Mouse (Mus musculus) forebrain, embryonic 11.5 days (tissue): ENCODE measurements around the gene Zfp987. TPM values are rescaled to one million over a fixed set of nuclear protein-coding genes. Genes with fewer than 3 reads are reported as not detected.
"Not testable (repeated sequence)": the region's sequence is repeated elsewhere in the genome, so short reads cannot be mapped to it uniquely, and the experiment has no call there.

Experiments
- ATAC-seq: fragments of 200-750 bp; cut with Nextera tagmentation; replicated peaks from 2 replicates; pipeline ENCODE4 v1.8.0; 2017; ENCODE audit warnings: moderate TSS enrichment; ENCODE audit not compliant: low FRiP score
- DNase-seq: peaks from one replicate; pipeline ENCODE4 v3.0.0-alpha.2; 2017; ENCODE audit warnings: low spot score
- H3K27ac ChIP-seq: fragments of 300-500 bp; sonication (generic); 2 replicates; pipeline ENCODE4 v1.5.1; 2014; ENCODE audit warnings: low read depth, low read length
- H3K27me3 ChIP-seq: fragments of 300-500 bp; sonication (generic); 2 replicates; pipeline ENCODE4 v1.6.1; 2014; ENCODE audit warnings: mild to moderate bottlenecking, low read length, mixed read lengths; ENCODE audit not compliant: control insufficient read depth, insufficient read depth
- H3K36me3 ChIP-seq: fragments of 300-500 bp; sonication (generic); 2 replicates; pipeline ENCODE4 v1.6.1; 2014; ENCODE audit warnings: mild to moderate bottlenecking, low read length, moderate library complexity, mixed read lengths; ENCODE audit not compliant: control insufficient read depth, insufficient read depth
- H3K4me1 ChIP-seq: fragments of 300-500 bp; sonication (generic); replicated peaks from 2 replicates; pipeline ENCODE4 v1.6.1; 2014; ENCODE audit warnings: low read length, mixed read lengths; ENCODE audit not compliant: control insufficient read depth, insufficient read depth
- H3K4me2 ChIP-seq: fragments of 300-500 bp; sonication (generic); 2 replicates; pipeline ENCODE4 v1.6.1; 2014; ENCODE audit warnings: low read depth, mild to moderate bottlenecking, low read length, moderate library complexity, mixed read lengths; ENCODE audit not compliant: severe bottlenecking
- H3K4me3 ChIP-seq: fragments of 300-500 bp; sonication (generic); 2 replicates; pipeline ENCODE4 v1.5.1; 2014; ENCODE audit warnings: low read depth, low read length
- H3K9ac ChIP-seq: fragments of 300-500 bp; sonication (generic); 2 replicates; pipeline ENCODE4 v1.6.1; 2014; ENCODE audit warnings: low read length
- H3K9me3 ChIP-seq: fragments of 300-500 bp; sonication (generic); 2 replicates; pipeline ENCODE4 v1.6.1; 2016; ENCODE audit warnings: low read length, mixed read lengths; ENCODE audit not compliant: control insufficient read depth
- WGBS: fragments of 180-500 bp; shearing (Covaris S2); extraction: QIAGEN DNeasy Blood & Tissue Kit; methylation state at CpG from one replicate; pipeline ENCODE4 v1.1.7; 2014; 5-methylcytosine and 5-hydroxymethylcytosine counted together
- polyA plus RNA-seq: library from polyadenylated mRNA; unstranded; fragments of >200 nt; fragmentation: Nextera tagmentation; extraction: Ambion mirVana; gene quantifications from 2 replicates; pipeline ENCODE4 v1.2.1, GENCODE M21; 2014

The Zfp987 gene
- 0.12 TPM in 1 of 2 replicates, not detected in the other for polyA plus RNA-seq

DNA sequence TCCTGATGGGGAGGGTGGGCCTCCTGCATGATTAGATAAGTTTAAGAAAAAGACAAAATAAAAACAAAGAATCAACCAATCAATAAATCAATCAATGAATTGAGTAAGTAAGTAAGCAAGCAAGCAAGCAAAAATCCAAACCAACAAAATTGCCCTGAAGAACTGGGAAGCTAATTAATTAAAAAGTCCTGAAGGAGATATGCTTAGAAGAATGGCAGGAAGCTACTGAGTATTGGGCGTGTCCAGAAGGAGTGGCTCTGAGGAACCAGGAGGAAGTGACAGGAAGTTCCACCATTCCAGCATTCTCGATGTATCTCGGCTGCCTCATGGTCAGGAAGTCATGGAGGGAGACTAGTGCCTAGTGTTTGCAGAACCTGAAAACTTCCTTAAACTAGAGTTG is at the start of gene Zfp987:
TSS of gene Zfp987 (plus strand) at position 301 of the 400 bp plus-strand sequence.
- H3K9me3 ChIP-seq, H3K4me2 ChIP-seq, ATAC-seq, H3K27me3 ChIP-seq, H3K9ac ChIP-seq, H3K4me3 ChIP-seq, H3K4me1 ChIP-seq, DNase-seq, H3K36me3 ChIP-seq, H3K27ac ChIP-seq: not testable (repeated sequence)
- WGBS = 86% methylated on average over 1 of the region's 3 CpGs

DNA sequence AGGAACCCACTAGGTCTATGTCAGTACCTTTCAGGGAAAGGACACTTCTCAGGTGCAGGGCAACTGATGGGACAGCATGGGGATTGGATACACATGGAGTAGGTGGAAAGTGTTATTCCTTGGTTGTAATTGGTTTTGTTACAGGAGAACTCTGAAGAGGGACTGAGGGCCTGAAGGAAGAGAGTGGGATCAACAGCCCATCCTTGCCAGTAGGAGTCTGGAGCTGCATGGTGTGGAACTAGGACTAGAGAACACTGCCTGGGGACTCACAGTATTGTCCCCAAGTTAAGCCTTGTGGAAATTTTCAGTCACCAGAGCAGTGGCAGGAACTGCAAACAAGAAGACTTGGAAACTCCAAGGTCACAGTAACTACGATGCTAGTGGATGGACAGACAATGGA is 44.6 kb upstream of the Zfp987 start:
- H3K27ac ChIP-seq, H3K4me1 ChIP-seq, H3K4me2 ChIP-seq, H3K27me3 ChIP-seq, DNase-seq, ATAC-seq, H3K36me3 ChIP-seq, H3K9ac ChIP-seq, H3K4me3 ChIP-seq, H3K9me3 ChIP-seq: not testable (repeated sequence)
- 94% methylated on average over 1 of the region's 1 CpGs for WGBS

DNA sequence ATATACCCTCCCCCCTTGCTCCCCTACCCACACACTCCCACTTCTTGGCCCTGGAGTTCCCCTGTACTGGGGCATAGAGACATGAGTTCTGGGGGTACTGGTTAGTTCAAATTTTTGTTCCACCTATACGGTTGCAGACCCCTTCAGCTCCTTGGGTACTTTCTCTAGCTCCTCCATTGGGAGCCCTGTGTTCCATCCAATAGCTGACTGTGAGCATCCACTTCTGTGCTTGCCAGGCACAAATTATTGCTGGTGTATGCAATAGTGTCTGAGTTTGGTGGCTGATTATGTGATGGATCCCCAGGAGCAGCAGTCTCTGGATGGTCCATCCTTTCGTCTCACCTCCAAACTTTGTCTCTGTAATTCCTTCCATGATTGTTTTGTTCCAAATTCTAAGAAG is 43.7 kb upstream of the Zfp987 start:
- WGBS = 88% methylated on average over 2 of the region's 2 CpGs
- not testable (repeated sequence) for H3K27me3 ChIP-seq, H3K4me3 ChIP-seq, H3K9me3 ChIP-seq, H3K27ac ChIP-seq, DNase-seq, H3K4me1 ChIP-seq, ATAC-seq, H3K4me2 ChIP-seq, H3K9ac ChIP-seq, H3K36me3 ChIP-seq

DNA sequence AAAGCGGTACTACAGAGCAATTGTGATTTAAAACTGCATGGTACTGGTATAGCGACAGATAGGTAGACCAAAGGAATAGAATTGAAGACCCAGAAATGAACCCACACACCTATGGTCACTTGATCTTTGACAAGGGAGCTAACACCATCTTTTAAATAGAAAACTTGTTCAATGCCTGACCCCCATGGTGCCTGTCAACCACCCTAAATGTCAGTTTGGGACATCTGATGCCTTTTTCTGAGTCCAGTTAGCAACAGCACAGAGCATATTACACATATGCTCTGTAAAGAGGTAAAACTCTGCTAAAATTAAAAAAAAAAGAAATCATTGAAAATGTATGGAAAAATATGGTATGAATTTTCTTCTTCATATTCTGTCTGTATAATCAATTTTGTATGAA is 41.8 kb upstream of the Zfp987 start:
- no peak overlapping the region for H3K27ac ChIP-seq
- DNase-seq (peak; percentile 5), ATAC-seq (no peak)
- peaks cover 6% of the 10 kb centered on the region; the same call in 1 of the 2 replicates for H3K9me3 ChIP-seq
- H3K36me3 ChIP-seq = no peaks in the 10 kb centered on the region
- H3K4me2 ChIP-seq = no peak overlapping the region
- H3K27me3 ChIP-seq = no peaks in the 10 kb centered on the region
- 72% methylated on average over 2 of the region's 2 CpGs for WGBS
- no peaks in the 10 kb centered on the region for H3K4me1 ChIP-seq
- H3K4me3 ChIP-seq = no peak overlapping the region
- H3K9ac ChIP-seq = no peak overlapping the region

DNA sequence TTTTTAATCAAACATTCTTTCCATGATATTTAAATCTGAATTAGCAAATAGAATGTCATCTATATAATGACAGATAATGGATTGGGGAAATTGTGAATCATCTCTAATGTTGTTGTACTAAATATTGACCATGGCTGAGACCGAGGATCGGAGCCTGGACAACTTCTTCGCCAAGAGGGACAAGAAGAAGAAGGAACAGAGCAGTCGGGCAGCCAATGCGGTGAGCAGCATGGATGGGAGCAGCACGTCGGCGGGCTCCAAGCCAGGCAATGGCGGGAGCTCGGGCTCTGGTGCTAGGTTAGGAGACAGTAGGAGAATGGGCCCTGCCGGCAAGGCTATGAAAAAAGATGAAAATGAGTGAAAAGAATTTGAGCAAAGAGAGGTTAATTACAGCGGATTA is 38.5 kb upstream of the Zfp987 start:
- H3K4me2 ChIP-seq, H3K4me3 ChIP-seq, H3K36me3 ChIP-seq, H3K9me3 ChIP-seq, ATAC-seq, H3K27ac ChIP-seq, H3K27me3 ChIP-seq, H3K4me1 ChIP-seq, H3K9ac ChIP-seq: not testable (repeated sequence)
- peak; percentile 37 for DNase-seq
- 95% methylated on average over 12 of the region's 12 CpGs for WGBS

DNA sequence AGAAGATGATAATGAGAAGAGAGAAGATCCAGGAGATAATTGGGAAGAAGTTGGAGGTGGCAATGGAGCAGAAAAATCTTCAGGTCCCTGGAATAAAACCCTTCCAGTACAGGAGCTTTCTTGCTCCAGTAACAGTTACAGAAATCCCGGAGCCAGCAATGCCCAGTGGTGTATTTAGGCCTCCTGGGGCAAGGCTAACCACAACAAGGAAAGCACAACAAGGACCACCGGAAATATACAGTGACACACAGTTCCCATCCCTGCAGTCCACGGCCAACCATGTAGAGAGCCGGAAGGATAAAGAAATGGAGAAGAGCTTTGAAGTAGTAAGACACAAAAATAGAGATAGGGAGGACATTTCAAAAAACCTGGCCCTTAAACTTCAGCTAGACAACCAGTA is 38.0 kb upstream of the Zfp987 start:
- H3K9ac ChIP-seq, H3K4me3 ChIP-seq, H3K4me1 ChIP-seq, H3K27ac ChIP-seq, H3K4me2 ChIP-seq, H3K9me3 ChIP-seq, H3K36me3 ChIP-seq, ATAC-seq, H3K27me3 ChIP-seq: not testable (repeated sequence)
- peak; percentile 37 for DNase-seq
- 93% methylated on average over 4 of the region's 4 CpGs for WGBS

DNA sequence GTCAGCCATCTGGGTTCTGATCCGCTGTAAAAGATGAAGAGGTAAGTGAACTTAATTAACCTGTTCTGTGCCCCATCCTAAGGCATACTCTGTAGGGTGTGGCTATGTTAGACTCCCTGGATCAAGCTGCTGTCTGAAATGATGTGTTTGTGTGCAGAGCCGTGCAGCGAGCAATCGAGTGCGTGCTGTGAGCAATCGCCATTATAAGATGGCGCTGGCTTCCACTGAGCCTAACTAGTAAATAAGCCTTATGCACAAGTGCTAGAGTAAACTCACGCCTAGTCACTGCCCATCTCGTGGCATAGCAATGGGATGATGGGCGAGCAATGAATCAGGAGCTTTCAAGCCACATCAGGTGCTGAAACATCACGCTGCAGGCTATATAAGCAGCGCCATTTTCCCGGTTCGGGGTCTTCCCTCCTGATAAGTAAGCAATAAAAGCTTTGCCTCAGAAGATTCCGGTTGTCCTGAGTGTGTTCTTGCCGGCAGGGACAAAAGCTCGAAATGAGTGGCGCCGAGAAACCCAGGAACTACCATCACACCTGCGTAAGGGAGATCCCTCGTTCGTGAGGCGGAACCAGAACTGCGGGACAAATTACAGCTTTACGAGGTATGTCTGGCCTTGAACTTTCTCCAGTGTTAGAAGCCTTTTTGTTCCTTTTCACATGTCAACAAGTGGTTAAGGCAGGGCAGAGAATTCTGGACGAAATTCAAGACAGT is 37.0 kb upstream of the Zfp987 start:
- peak; percentile 38 for DNase-seq
- ATAC-seq, H3K27me3 ChIP-seq, H3K4me2 ChIP-seq, H3K9me3 ChIP-seq, H3K9ac ChIP-seq, H3K4me3 ChIP-seq, H3K36me3 ChIP-seq, H3K4me1 ChIP-seq, H3K27ac ChIP-seq: not testable (repeated sequence)
- 92% methylated on average over 25 of the region's 26 CpGs for WGBS

DNA sequence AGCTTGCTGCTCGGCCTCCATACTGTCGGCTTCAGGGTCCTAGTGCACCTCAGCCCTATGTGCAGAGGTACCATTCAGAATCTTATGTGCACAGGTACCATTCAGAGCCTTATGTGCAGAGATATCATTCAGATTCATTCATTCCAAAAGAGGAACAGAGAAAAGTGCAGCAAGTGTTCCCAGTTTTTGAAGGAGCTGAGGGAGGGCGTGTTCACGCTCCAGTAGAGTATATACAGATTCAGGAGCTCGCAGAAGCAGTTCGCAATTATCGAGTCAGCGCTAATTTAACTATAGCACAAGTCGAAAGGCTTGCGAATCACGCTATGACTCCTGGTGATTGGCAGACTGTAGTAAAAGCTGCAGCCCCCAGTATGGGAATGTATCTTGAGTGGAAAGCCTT is 36.0 kb upstream of the Zfp987 start:
- H3K27me3 ChIP-seq, H3K9ac ChIP-seq, H3K36me3 ChIP-seq, H3K4me2 ChIP-seq, H3K4me1 ChIP-seq, DNase-seq, H3K4me3 ChIP-seq, H3K9me3 ChIP-seq, H3K27ac ChIP-seq, ATAC-seq: not testable (repeated sequence)
- 92% methylated on average over 10 of the region's 11 CpGs for WGBS

DNA sequence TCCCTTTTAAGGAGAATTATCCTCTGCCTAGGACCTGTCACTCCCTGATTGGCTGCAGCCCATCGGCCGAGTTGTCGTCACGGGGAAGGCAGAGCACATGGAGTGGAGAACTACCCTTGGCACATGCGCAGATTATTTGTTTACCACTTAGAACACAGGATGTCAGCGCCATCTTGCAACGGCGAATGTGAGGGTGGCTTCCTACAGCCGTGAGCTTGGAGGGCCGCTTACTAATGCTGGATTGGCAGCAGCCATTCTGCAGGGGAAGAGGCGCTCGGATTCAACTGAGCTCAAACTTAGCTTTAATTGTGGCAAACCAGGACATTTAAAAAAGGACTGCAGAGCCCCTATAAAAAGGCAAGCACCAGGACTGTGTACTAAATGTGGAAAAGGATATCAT is 35.1 kb upstream of the Zfp987 start:
- not testable (repeated sequence) for H3K4me3 ChIP-seq, H3K9ac ChIP-seq, H3K9me3 ChIP-seq, H3K27me3 ChIP-seq, H3K4me2 ChIP-seq, H3K27ac ChIP-seq, H3K4me1 ChIP-seq, ATAC-seq, H3K36me3 ChIP-seq
- 96% methylated on average over 11 of the region's 12 CpGs for WGBS
- DNase-seq = peak; percentile 23
